Mouse (Mus musculus) heart, embryonic 14.5 days (tissue): ENCODE measurements at regions not wholly inside any gene's neighbourhood (a gene's known extent, or its start where the extent isn't known, plus 50 kb on each side); places are given as distances from the start of the nearest gene placed in this dataset.
"Not testable (repeated sequence)": the region's sequence is repeated elsewhere in the genome, so short reads cannot be mapped to it uniquely, and the experiment has no call there.

Experiments used
- ATAC-seq: fragments of 200-750 bp; cut with Nextera tagmentation; 2 replicates; pipeline ENCODE4 v1.8.0; 2017; ENCODE audit warnings: low read depth, moderate TSS enrichment; ENCODE audit not compliant: insufficient number of reproducible peaks, insufficient read depth, low FRiP score
- H3K27ac ChIP-seq, 2 experiments: fragments of 200-500 bp in 1 of 2; fragments of 300-500 bp in 1 of 2; sonication (generic) in 1 of 2; replicated peaks in 1 of 2; 2 replicates each; pipeline ENCODE4 v1.5.1; 2012 to 2014; ENCODE audit warnings: low read depth in 2 of 2, low read length in 2 of 2, control low read depth in 1 of 2, mild to moderate bottlenecking in 1 of 2, mixed read lengths in 1 of 2; ENCODE audit not compliant: control insufficient read depth in 1 of 2, insufficient read depth in 1 of 2
- H3K27me3 ChIP-seq: fragments of 300-500 bp; sonication (generic); 2 replicates; pipeline ENCODE4 v1.6.1; 2014; ENCODE audit warnings: mild to moderate bottlenecking, low read length, control low read depth; ENCODE audit not compliant: control insufficient read depth, insufficient read depth
- H3K36me3 ChIP-seq: fragments of 300-500 bp; sonication (generic); 2 replicates; pipeline ENCODE4 v1.6.1; 2014; ENCODE audit warnings: mild to moderate bottlenecking, control low read depth, low read length, mixed read lengths; ENCODE audit not compliant: control insufficient read depth, insufficient read depth
- H3K4me1 ChIP-seq, 2 experiments: fragments of 200-500 bp in 1 of 2; fragments of 300-500 bp in 1 of 2; sonication (generic) in 1 of 2; 2 replicates each; pipeline ENCODE4 v1.6.1; 2012 to 2014; ENCODE audit warnings: low read length in 2 of 2, control low read depth in 1 of 2, mixed read lengths in 1 of 2; ENCODE audit not compliant: control insufficient read depth in 2 of 2, insufficient read depth in 2 of 2
- H3K4me2 ChIP-seq: fragments of 300-500 bp; sonication (generic); 2 replicates; pipeline ENCODE4 v1.6.1; 2014; ENCODE audit warnings: mild to moderate bottlenecking, low read length
- H3K4me3 ChIP-seq, 2 experiments: fragments of 200-500 bp in 1 of 2; fragments of 300-500 bp in 1 of 2; sonication (generic) in 1 of 2; 2 replicates each; pipeline ENCODE4 v1.5.1; 2012 to 2014; ENCODE audit warnings: low read length in 2 of 2, mild to moderate bottlenecking in 2 of 2, control low read depth in 1 of 2, low read depth in 1 of 2, moderate library complexity in 1 of 2; ENCODE audit not compliant: control insufficient read depth in 1 of 2, insufficient read depth in 1 of 2
- H3K9ac ChIP-seq: fragments of 300-500 bp; sonication (generic); 2 replicates; pipeline ENCODE4 v1.6.1; 2014; ENCODE audit warnings: mild to moderate bottlenecking, low read length
- H3K9me3 ChIP-seq: fragments of 300-500 bp; sonication (generic); 2 replicates; pipeline ENCODE4 v1.6.1; 2016; ENCODE audit warnings: low read length, control low read depth; ENCODE audit not compliant: control insufficient read depth
- WGBS: fragments of 180-500 bp; shearing (Covaris S2); extraction: QIAGEN DNeasy Blood & Tissue Kit; methylation state at CpG from one replicate; pipeline ENCODE4 v1.1.7; 2014; 5-methylcytosine and 5-hydroxymethylcytosine counted together

DNA sequence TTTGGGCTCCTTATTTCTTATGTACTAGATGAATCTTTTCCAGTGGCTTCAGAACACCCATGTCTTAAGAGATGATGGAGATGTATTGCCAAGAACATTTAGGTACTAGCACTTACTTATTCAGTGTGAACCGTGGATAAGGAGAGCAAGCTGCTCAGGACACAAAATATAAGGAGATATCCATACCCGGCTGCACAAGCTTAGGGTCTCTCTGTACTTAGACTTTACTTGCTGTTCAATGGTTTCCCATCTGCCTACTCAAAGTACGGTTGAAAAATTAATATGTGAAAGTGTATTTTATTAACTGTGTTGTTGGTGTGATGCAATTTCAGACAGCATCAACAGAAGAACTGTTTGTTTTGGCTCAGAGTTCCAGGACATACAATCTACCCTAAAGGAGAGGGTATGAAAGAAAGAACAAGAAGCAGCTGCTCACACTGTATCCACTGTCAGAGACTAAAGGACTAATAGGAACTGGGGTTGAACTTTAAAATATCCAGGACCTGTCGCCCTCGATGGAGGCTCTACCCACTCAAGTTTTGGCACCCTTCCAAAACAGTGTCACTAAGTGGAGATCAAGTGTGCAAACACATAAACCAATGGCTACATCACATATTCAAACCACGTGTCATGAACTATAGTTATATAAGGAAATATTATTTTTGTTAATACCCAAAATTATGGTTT, 174.9 kb downstream of the Osr1 start:
- Histone ChIP-seq H3K4me2 (no peak overlapping the region), H3K27ac (no peak overlapping the region; a peak in 1 of 4 replicates), H3K4me1 (peaks cover 0 to 11% of the 10 kb centered on the region in 2 experiments), H3K9me3 (no peaks in the 10 kb centered on the region), H3K4me3 (no peak overlapping the region), H3K36me3 (no peaks in the 10 kb centered on the region), H3K9ac (no peak overlapping the region), H3K27me3 (no peaks in the 10 kb centered on the region)
- 41% methylated on average over 6 of the region's 6 CpGs for WGBS
- ATAC-seq: peak; percentile 54; the same call in 1 of the 2 replicates

DNA sequence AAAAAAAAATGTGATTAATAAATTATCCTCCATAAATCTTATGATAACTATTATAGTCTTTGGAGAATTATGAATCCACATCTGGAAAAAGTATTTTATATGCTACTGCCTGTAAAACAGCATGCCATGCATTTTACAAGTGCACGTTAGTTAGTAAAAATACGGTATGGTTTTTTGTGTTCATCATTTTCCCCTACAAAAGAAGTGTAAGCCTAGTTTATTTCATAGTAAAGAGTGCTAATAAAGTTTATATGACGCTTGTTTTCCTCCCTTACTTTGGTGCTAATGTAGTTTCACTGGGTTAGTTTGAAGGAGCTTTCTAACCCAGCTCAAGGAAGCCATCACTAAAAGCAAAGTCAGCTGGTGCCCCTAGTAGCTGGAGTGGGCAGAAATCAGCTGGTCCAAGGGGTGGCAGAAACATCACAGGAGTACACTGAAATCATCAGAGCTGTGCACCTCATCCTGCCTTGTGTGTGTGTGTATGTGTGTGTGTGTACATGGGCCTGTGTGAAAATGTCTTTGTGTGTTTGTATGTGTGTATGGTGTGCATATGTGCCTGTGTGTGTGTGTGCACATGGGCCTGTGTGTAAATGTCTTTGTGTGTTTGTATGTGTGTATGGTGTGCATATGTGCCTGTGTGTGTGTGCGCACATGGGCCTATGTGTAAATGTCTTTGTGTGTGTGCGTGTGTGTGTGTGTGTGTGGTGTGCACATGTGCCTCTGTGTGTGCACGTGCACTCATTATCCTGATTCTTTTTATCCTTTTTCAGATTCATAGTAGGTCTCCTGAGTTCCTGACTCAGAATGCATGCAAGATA, 181.6 kb downstream of the Osr1 start:
- no peaks in the 10 kb centered on the region for H3K27me3 ChIP-seq
- peaks cover 2% of the 10 kb centered on the region in 2 experiments; a peak in 1 of 4 replicates for H3K4me1 ChIP-seq
- H3K36me3 ChIP-seq: no peaks in the 10 kb centered on the region
- H3K9me3 ChIP-seq: no peaks in the 10 kb centered on the region
- no peak overlapping the region for H3K9ac ChIP-seq
- no peak overlapping the region for H3K27ac ChIP-seq
- 87% methylated on average over 6 of the region's 6 CpGs for WGBS
- no peak overlapping the region for H3K4me2 ChIP-seq
- H3K4me3 ChIP-seq: no peak overlapping the region
- no peak for ATAC-seq

DNA sequence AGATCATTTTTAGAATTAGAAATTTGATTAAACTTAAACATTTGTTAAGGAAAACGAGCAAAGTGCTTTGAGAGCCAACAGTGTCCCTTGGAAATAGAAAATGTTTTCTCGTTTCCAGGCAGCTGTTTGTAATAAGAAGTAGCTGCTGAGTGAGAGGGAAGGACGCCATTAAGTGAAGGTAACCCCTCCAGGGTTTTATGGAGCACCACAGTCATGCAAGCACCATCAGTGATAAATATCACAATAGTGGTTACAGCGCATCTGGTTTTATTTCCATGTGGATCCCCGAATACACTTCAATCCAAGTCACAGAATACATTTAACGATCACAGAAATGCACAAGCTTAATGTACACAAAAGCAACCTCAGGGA, 182.1 kb downstream of the Osr1 start:
- H3K27me3 ChIP-seq: no peaks in the 10 kb centered on the region
- no peaks in the 10 kb centered on the region for H3K9me3 ChIP-seq
- no peak overlapping the region for H3K27ac ChIP-seq
- no peak overlapping the region for H3K9ac ChIP-seq
- no peak overlapping the region for H3K4me3 ChIP-seq
- WGBS: 72% methylated on average over 6 of the region's 6 CpGs
- no peak for ATAC-seq
- H3K36me3 ChIP-seq: no peaks in the 10 kb centered on the region
- no peak overlapping the region for H3K4me2 ChIP-seq
- H3K4me1 ChIP-seq: peaks cover 2 to 3% of the 10 kb centered on the region in 2 experiments; a peak in 1 of 4 replicates

DNA sequence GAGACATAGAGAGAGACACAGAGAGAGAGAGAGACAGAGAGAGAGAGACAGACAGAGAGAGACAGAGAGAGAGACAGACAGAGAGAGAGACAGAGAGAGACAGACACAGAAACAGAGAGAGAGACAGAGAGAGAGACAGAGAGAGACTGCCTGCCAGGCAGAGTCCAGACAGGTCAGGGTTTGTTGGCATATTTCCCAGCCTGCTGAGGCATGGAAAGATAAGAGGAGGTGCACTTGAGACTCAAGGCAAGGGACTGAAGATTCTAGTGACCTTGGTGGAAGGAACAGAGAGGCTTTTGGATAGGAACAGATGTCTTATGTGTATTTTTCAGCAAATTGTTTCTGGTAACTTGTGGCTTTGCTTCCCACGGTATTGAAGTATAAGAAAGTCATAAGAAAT, 186.5 kb downstream of the Osr1 start:
- no peak overlapping the region for H3K4me3 ChIP-seq
- no peak overlapping the region for H3K9ac ChIP-seq
- ATAC-seq: no peak
- H3K4me2 ChIP-seq: no peak overlapping the region
- no peaks in the 10 kb centered on the region for H3K36me3 ChIP-seq
- peaks cover 2 to 3% of the 10 kb centered on the region in 2 experiments; a peak in 1 of 4 replicates for H3K4me1 ChIP-seq
- WGBS: 36% methylated on average over 1 of the region's 1 CpGs
- H3K27me3 ChIP-seq: no peaks in the 10 kb centered on the region
- H3K9me3 ChIP-seq: no peaks in the 10 kb centered on the region
- H3K27ac ChIP-seq: no peak overlapping the region

DNA sequence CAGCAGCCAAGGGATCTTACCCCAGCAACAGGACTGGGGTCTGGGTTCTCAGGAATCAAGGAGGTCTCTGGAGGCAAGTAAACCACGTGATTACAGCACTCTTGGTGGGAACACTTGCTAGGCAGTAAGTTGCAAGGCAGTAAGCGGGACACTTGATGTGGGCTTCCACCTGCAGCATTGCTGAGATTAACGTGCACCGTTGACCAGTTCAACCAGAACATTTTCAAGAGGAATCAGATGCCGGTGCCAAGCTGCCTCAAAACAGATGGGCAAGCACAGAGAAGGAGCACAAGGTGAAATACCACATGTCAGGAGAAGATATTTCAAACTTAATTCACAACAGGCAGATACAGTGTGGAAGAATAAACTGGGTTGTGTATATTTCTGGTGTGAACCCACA, 190.9 kb downstream of the Osr1 start:
- Histone ChIP-seq H3K9ac (no peak overlapping the region), H3K4me1 (peaks cover 2 to 3% of the 10 kb centered on the region in 2 experiments; a peak in 1 of 4 replicates), H3K36me3 (no peaks in the 10 kb centered on the region), H3K4me2 (no peak overlapping the region), H3K27me3 (no peaks in the 10 kb centered on the region), H3K9me3 (no peaks in the 10 kb centered on the region), H3K27ac (no peak overlapping the region), H3K4me3 (no peak overlapping the region)
- no peak for ATAC-seq
- WGBS: 58% methylated on average over 5 of the region's 5 CpGs

DNA sequence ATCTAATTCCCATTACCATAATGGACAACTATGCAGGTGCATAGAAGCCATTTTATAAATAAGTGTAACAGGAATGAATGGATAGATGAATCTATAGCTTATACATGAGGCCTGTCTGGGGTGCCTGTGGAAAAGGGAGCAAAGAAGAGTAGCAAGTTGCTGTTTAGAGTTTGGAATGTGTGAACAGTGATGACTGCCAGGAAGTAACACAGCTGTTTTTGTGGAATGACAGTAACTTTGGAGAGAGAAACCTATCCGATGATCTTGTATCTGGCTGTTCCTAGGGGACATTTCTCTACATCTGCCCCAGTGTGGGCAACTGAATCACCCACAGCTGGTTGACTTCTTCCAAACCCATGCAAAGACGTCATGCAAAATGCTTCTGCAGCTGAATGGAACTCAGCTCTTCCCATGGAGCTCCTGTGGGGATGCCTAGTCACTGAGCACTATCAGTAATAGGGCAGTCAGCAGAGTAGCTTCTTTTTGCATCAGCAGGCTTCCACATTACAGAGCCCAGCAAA, 192.4 kb downstream of the Osr1 start:
- not testable (repeated sequence) for H3K27me3 ChIP-seq, H3K4me2 ChIP-seq, H3K9me3 ChIP-seq, H3K36me3 ChIP-seq, H3K4me1 ChIP-seq, H3K9ac ChIP-seq, H3K4me3 ChIP-seq, ATAC-seq, H3K27ac ChIP-seq
- WGBS: 66% methylated on average over 2 of the region's 2 CpGs

DNA sequence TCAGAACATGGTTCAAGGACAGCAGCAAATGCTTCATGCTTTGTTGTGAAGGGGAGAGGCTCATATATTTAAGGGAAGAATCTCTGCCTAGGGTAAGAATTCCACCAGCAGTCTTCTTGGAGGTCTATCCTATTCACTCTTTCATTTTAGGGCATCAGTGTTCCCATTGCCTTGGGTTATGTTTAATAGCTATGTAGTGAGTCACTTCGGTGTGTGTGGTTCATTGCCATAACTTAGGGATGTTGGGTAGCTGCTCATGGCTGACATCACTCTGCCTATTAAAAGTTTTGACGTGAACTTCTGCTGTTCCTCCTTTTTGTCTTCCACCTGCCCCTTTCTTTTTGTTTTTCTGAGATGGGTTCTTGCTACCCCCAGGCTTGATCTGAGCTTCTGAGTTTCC, 192.9 kb downstream of the Osr1 start:
- Histone ChIP-seq H3K27me3 (no peaks in the 10 kb centered on the region), H3K36me3 (no peaks in the 10 kb centered on the region), H3K9me3 (no peaks in the 10 kb centered on the region), H3K9ac (no peak overlapping the region), H3K27ac (no peak overlapping the region), H3K4me3 (no peak overlapping the region), H3K4me2 (no peak overlapping the region), H3K4me1 (no peaks in the 10 kb centered on the region)
- WGBS: 84% methylated on average over 2 of the region's 2 CpGs
- no peak for ATAC-seq
